Mouse (Mus musculus) heart, postnatal 14 days (tissue): Measurements from ENCODE around the gene Gm10842. TPM values are rescaled to one million over a fixed set of nuclear protein-coding genes. Genes with fewer than 3 reads are reported as not detected.
"Not testable (repeated sequence)": the region's sequence is repeated elsewhere in the genome, so short reads cannot be mapped to it uniquely, and the experiment has no call there.

Experiments
- DNase-seq, 2 experiments: peaks; one replicate each; pipeline ENCODE4 v3.0.0; 2021 to 2022
- intact Hi-C: fragments of 180-260 bp; cut with DNase I; formaldehyde crosslinking; loops from one replicate; pipeline ENCODE4 v1.15.1; 2025
- long read RNA-seq, 2 experiments: library from polyadenylated mRNA; stranded (forward); transcript quantifications; one replicate each; pipeline ENCODE4 v2.0.0; 2021
- total RNA-seq, 2 experiments: library from RNA; stranded (reverse); gene quantifications; 2 replicates each; pipeline ENCODE4 v1.2.3; 2021

Gm10842 gene
- total RNA-seq: not detected
- long read RNA-seq, experiment 1: 0 reads
- long read RNA-seq, experiment 2: 0 reads

- intact Hi-C loops: no loop called here
- DNase-seq: no peak
Observed at GRCm38 (mm10) chr11:105146593-105146992, at the start of gene Gm10842. Gene Gm10842, plus strand, starts transcription at chr11:105146893.

GRCm38 (mm10) chr11:105112448-105112847 lies 34.2 kb upstream of the Gm10842 start:
- intact Hi-C loops, DNase-seq: not testable (repeated sequence)

- no peak for DNase-seq
- intact Hi-C loops: no loop called here
Observed at GRCm38 (mm10) chr11:105117814-105118213, 28.9 kb upstream of the Gm10842 start.

GRCm38 (mm10) chr11:105120551-105121061 lies 26.1 kb upstream of the Gm10842 start:
- intact Hi-C loops: loop anchor here (5.0 kb wide), 1 partner anchor 528 kb away; no protein-coding TSS in a partner anchor

GRCm38 (mm10) chr11:105121792-105122191 lies 24.9 kb upstream of the Gm10842 start:
- intact Hi-C loops: loop anchor here (5.0 kb wide), 1 partner anchor 529 kb away; no protein-coding TSS in a partner anchor
- not testable (repeated sequence) for DNase-seq

More at GRCm38 (mm10) chr11:105120551-105121061, 26.1 kb upstream of the Gm10842 start:
- no peak for DNase-seq

- peak; percentile 33 to 53 for DNase-seq
- intact Hi-C loops: loop anchor here (5.0 kb wide), 1 partner anchor 532 kb away; no protein-coding TSS in a partner anchor
Observed at GRCm38 (mm10) chr11:105123986-105124385, 22.7 kb upstream of the Gm10842 start.

- DNase-seq: peak; percentile 83 to 89
- intact Hi-C loops: loop anchor here (1.0 kb wide), 1 partner anchor 55 kb away; no protein-coding TSS in a partner anchor
Observed at GRCm38 (mm10) chr11:105125735-105126519, 20.8 kb upstream of the Gm10842 start, which contains the start of gene Mettl2. Gene Mettl2, plus strand, starts transcription at chr11:105126425.

- intact Hi-C loops: loop anchor here (1.0 kb wide), 1 partner anchor 55 kb away; no protein-coding TSS in a partner anchor
- DNase-seq: no peak
Observed at GRCm38 (mm10) chr11:105126520-105127029, 20.1 kb upstream of the Gm10842 start.

- intact Hi-C loops: no loop called here
- no peak for DNase-seq
Observed at GRCm38 (mm10) chr11:105135692-105136091, 11.0 kb upstream of the Gm10842 start.

- intact Hi-C loops, DNase-seq: not testable (repeated sequence)
Observed at GRCm38 (mm10) chr11:105137255-105137654, 9.4 kb upstream of the Gm10842 start.

GRCm38 (mm10) chr11:105140512-105140911 lies 6.2 kb upstream of the Gm10842 start:
- intact Hi-C loops, DNase-seq: not testable (repeated sequence)

GRCm38 (mm10) chr11:105141115-105141514 lies 5.6 kb upstream of the Gm10842 start:
- intact Hi-C loops: no loop called here
- DNase-seq: no peak

- intact Hi-C loops: no loop called here
Observed at GRCm38 (mm10) chr11:105143564-105143963, 3.1 kb upstream of the Gm10842 start.

GRCm38 (mm10) chr11:105144084-105144483 lies 2.6 kb upstream of the Gm10842 start:
- intact Hi-C loops: no loop called here

More at GRCm38 (mm10) chr11:105143564-105143963, 3.1 kb upstream of the Gm10842 start:
- DNase-seq: no peak

GRCm38 (mm10) chr11:105144508-105145210 lies 2.0 kb upstream of the Gm10842 start:
- intact Hi-C loops: no loop called here
- no peak for DNase-seq

More at GRCm38 (mm10) chr11:105144084-105144483, 2.6 kb upstream of the Gm10842 start:
- no peak for DNase-seq

- DNase-seq: no peak
- intact Hi-C loops: no loop called here
Observed at GRCm38 (mm10) chr11:105145211-105145610, 1.5 kb upstream of the Gm10842 start.

- no peak for DNase-seq
- intact Hi-C loops: no loop called here
Observed at GRCm38 (mm10) chr11:105149353-105149752, 2.7 kb downstream of the Gm10842 start.

GRCm38 (mm10) chr11:105149766-105150165 lies 3.1 kb downstream of the Gm10842 start:
- DNase-seq: no peak
- intact Hi-C loops: no loop called here

- no peak for DNase-seq
- intact Hi-C loops: no loop called here
Observed at GRCm38 (mm10) chr11:105150691-105151090, 4.0 kb downstream of the Gm10842 start.

- intact Hi-C loops: no loop called here
- DNase-seq: no peak
Observed at GRCm38 (mm10) chr11:105151226-105152016, 4.7 kb downstream of the Gm10842 start.
